Mouse (Mus musculus): ENCODE measurements around the gene Dner. TPM values are rescaled to one million over a fixed set of nuclear protein-coding genes. Genes with fewer than 3 reads are reported as not detected.

Gene Dner
- polyA plus RNA-seq, 1 experiment from 2014 or later, result 3.4 TPM

- Histone ChIP-seq H3K27me3 (no peaks in the 10 kb centered on the region), H3K9ac (no peak overlapping the region), H3K4me3 (no peak overlapping the region), H3K9me3 (no peaks in the 10 kb centered on the region), H3K36me3 (no peaks in the 10 kb centered on the region), H3K4me1 (no peaks in the 10 kb centered on the region), H3K4me2 (no peak overlapping the region), H3K27ac (no peak overlapping the region)
- WGBS, result 66% methylated on average over 3 of the region's 3 CpGs
- no peak for ATAC-seq (ENCODE audit: insufficient number of reproducible peaks, low FRiP score, low TSS enrichment, low read depth)
Measured at GRCm38 (mm10) chr1:84513201-84513600, 182.8 kb downstream of the Dner start.

DNA sequence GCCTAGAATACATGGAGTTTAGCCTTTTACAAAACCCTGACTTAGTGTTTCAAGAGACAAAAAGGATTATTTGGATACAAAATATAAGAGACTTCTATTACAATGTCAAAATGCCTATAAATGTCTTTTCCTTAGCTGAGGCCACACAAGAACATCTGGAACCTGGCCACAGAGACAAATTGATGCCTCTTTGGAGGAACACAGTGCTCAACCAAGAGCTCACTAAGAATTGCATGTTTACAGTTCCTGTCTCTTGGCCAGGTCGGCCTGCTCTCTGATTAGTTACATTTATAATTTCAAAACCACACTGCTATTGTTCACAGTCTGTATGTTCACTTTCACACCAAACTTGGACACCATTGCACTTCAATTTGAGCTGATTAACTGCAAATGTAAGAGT is 187.5 kb downstream of the Dner start:
- H3K36me3 ChIP-seq, result no peaks in the 10 kb centered on the region
- H3K4me1 ChIP-seq, result peaks cover 13% of the 10 kb centered on the region
- H3K9ac ChIP-seq, result no peak overlapping the region
- no peak for ATAC-seq (ENCODE audit: insufficient number of reproducible peaks, low FRiP score, low TSS enrichment, low read depth)
- no peak overlapping the region for H3K27ac ChIP-seq
- H3K4me2 ChIP-seq, result no peak overlapping the region
- no peaks in the 10 kb centered on the region for H3K27me3 ChIP-seq
- 61% methylated on average over 1 of the region's 1 CpGs for WGBS
- no peaks in the 10 kb centered on the region for H3K9me3 ChIP-seq
- no peak overlapping the region for H3K4me3 ChIP-seq

- ATAC-seq (ENCODE audit: insufficient number of reproducible peaks, low FRiP score, low TSS enrichment, low read depth), result no peak
- no peaks in the 10 kb centered on the region for H3K36me3 ChIP-seq
- H3K27me3 ChIP-seq, result no peaks in the 10 kb centered on the region
- no peak overlapping the region for H3K27ac ChIP-seq
- no peak overlapping the region for H3K4me2 ChIP-seq
- H3K4me1 ChIP-seq, result peaks cover 13% of the 10 kb centered on the region
- H3K9ac ChIP-seq, result no peak overlapping the region
- no peaks in the 10 kb centered on the region for H3K9me3 ChIP-seq
- H3K4me3 ChIP-seq, result no peak overlapping the region
Measured at GRCm38 (mm10) chr1:84507568-84507967, 188.5 kb downstream of the Dner start.

DNA sequence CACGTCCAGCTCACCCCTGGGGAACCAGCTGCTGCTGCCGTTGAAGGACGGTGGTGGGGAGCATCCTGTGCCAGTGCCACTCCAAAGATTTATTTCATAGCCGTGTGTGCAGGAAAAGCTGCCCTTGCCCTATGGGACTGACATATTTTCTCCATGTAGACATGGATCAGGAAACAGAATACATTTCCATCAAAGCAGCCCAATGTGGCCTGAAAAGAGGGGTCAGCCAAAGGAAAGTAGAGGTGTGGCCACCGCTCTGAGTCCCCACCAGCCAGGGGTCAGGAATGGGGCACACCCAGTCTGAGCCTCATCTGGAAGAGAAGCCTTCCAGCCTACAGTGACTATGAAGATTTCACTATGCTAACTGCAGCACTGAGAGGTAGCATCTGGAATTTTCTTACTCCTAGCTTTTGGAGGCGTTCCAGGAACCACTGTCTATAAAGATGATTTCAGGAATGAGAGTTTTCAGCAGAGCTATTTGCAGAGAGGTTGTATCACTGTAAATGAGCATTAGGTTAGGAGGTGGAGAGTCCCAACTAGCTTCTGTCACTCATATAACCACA is 189.0 kb downstream of the Dner start:
- H3K27ac ChIP-seq, result no peak overlapping the region
- ATAC-seq (ENCODE audit: insufficient number of reproducible peaks, low FRiP score, low TSS enrichment, low read depth), result no peak
- H3K4me3 ChIP-seq, result no peak overlapping the region
- 25% methylated on average over 6 of the region's 6 CpGs for WGBS
- H3K4me1 ChIP-seq, result peaks cover 13% of the 10 kb centered on the region
- no peaks in the 10 kb centered on the region for H3K27me3 ChIP-seq
- no peak overlapping the region for H3K4me2 ChIP-seq
- H3K36me3 ChIP-seq, result no peaks in the 10 kb centered on the region
- H3K9ac ChIP-seq, result no peak overlapping the region
- H3K9me3 ChIP-seq, result no peaks in the 10 kb centered on the region

DNA sequence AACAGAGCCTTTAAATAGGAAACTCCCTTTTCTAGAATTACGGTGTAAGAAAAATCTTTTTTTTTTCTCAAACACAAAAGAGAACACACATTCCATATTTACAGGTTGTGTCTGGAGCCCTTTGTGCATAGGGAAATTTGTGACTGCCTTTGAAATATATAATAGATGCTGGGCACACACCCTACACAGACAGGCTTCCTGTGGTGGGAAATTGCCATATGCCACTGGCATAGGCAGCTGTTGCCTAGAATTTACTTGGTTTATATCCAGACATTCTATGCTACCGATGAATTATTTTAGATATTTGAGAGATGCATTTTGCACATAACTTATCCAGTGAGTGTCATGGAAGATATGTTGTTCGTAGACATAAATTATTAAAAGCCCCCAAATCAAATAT is 195.3 kb downstream of the Dner start:
- no peak for ATAC-seq (ENCODE audit: insufficient number of reproducible peaks, low FRiP score, low TSS enrichment, low read depth)
- H3K4me3 ChIP-seq, result no peak overlapping the region
- no peaks in the 10 kb centered on the region for H3K9me3 ChIP-seq
- no peaks in the 10 kb centered on the region for H3K4me1 ChIP-seq
- no peaks in the 10 kb centered on the region for H3K36me3 ChIP-seq
- no peak overlapping the region for H3K27ac ChIP-seq
- no peak overlapping the region for H3K9ac ChIP-seq
- H3K4me2 ChIP-seq, result no peak overlapping the region
- 84% methylated on average over 3 of the region's 3 CpGs for WGBS
- no peaks in the 10 kb centered on the region for H3K27me3 ChIP-seq

- H3K27ac ChIP-seq, result no peak overlapping the region
- 72% methylated on average over 6 of the region's 6 CpGs for WGBS
- H3K9me3 ChIP-seq, result no peaks in the 10 kb centered on the region
- H3K4me2 ChIP-seq, result no peak overlapping the region
- H3K27me3 ChIP-seq, result no peaks in the 10 kb centered on the region
- no peak for ATAC-seq (ENCODE audit: insufficient number of reproducible peaks, low FRiP score, low TSS enrichment, low read depth)
- no peaks in the 10 kb centered on the region for H3K36me3 ChIP-seq
- H3K9ac ChIP-seq, result no peak overlapping the region
- H3K4me1 ChIP-seq, result no peaks in the 10 kb centered on the region
- no peak overlapping the region for H3K4me3 ChIP-seq
Measured at GRCm38 (mm10) chr1:84491732-84492131, 204.3 kb downstream of the Dner start.

DNA sequence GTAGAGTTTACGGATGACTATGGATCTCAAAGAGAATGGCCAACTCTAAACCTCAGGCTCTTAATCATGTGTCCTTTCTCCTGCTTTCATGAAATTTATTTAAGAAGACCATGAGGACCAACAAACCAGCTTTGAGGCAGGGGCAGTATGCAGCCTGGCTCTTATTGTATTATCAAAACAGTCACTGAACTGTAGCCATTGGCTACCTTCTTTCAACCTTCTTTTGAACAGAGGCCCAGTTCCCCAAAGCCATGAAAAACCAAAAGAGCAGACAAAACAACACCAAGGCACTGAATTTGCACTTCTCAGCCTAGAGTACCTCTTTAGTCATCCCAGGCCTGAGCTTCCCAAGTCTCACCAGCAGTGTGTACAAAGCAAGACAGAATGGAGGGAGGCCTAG is 207.5 kb downstream of the Dner start:
- Histone ChIP-seq H3K27ac (no peak overlapping the region), H3K4me2 (no peak overlapping the region), H3K27me3 (no peaks in the 10 kb centered on the region), H3K9ac (no peak overlapping the region), H3K4me1 (no peaks in the 10 kb centered on the region), H3K4me3 (no peak overlapping the region), H3K9me3 (no peaks in the 10 kb centered on the region), H3K36me3 (no peaks in the 10 kb centered on the region)
- WGBS, result 92% methylated on average over 1 of the region's 1 CpGs
- ATAC-seq (ENCODE audit: insufficient number of reproducible peaks, low FRiP score, low TSS enrichment, low read depth), result no peak

- Histone ChIP-seq H3K9me3 (no peaks in the 10 kb centered on the region), H3K4me1 (no peaks in the 10 kb centered on the region), H3K4me2 (no peak overlapping the region), H3K9ac (no peak overlapping the region), H3K4me3 (no peak overlapping the region), H3K27ac (no peak overlapping the region), H3K36me3 (no peaks in the 10 kb centered on the region), H3K27me3 (no peaks in the 10 kb centered on the region)
- no peak for ATAC-seq (ENCODE audit: insufficient number of reproducible peaks, low FRiP score, low TSS enrichment, low read depth)
Measured at GRCm38 (mm10) chr1:84485066-84485465, 211.0 kb downstream of the Dner start.

- Histone ChIP-seq H3K27ac (no peak overlapping the region), H3K9ac (no peak overlapping the region), H3K4me3 (no peak overlapping the region), H3K36me3 (no peaks in the 10 kb centered on the region), H3K9me3 (no peaks in the 10 kb centered on the region), H3K4me2 (no peak overlapping the region), H3K27me3 (no peaks in the 10 kb centered on the region), H3K4me1 (no peaks in the 10 kb centered on the region)
- ATAC-seq (ENCODE audit: insufficient number of reproducible peaks, low FRiP score, low TSS enrichment, low read depth), result no peak
- WGBS, result 87% methylated on average over 3 of the region's 3 CpGs
Measured at GRCm38 (mm10) chr1:84484577-84484976, 211.4 kb downstream of the Dner start.

DNA sequence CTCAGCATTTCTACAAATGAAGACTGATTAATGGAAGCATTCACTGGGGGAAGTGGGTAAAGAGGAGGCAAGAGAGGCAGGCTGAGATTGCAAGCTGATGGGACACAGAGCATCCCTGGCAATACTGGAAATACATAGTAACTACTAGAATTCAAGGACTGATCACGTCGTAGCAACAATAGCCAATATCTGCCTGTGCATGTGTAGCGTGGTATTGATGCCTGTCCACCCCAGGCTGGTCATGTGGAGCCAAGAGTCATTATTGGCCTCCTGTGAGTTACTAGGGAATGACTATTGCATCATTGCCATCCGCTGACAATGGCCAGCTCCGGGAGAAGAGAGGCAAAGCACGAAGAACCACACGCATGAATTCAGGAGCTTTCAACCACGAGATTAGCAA is 216.0 kb downstream of the Dner start:
- H3K27me3 ChIP-seq, result no peaks in the 10 kb centered on the region
- H3K4me1 ChIP-seq, result no peaks in the 10 kb centered on the region
- ATAC-seq (ENCODE audit: insufficient number of reproducible peaks, low FRiP score, low TSS enrichment, low read depth), result no peak
- H3K4me2 ChIP-seq, result no peak overlapping the region
- no peak overlapping the region for H3K27ac ChIP-seq
- WGBS, result 91% methylated on average over 8 of the region's 8 CpGs
- no peak overlapping the region for H3K9ac ChIP-seq
- no peaks in the 10 kb centered on the region for H3K9me3 ChIP-seq
- H3K4me3 ChIP-seq, result no peak overlapping the region
- H3K36me3 ChIP-seq, result no peaks in the 10 kb centered on the region

DNA sequence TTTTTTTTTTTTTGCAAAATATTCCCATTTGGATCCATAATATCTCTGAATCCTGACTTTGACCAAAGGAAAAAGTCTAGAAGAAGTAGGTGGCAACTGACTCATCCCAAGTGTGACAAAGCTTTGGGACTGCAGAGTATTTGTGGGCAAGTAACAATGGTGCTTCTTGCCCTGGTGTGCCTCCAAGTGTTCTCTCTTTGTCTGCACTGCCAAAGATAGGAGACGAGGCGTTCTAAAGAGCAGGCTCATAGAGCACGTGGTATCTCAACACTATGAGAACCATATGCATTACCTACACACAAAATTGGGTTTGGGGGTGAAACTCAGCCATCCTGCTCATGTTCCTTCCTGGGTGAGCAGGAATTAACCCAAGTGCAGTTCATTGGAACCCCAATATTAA is 221.7 kb downstream of the Dner start:
- Histone ChIP-seq H3K4me1 (no peaks in the 10 kb centered on the region), H3K4me2 (no peak overlapping the region), H3K27ac (no peak overlapping the region), H3K9me3 (no peaks in the 10 kb centered on the region), H3K9ac (no peak overlapping the region), H3K36me3 (no peaks in the 10 kb centered on the region), H3K4me3 (no peak overlapping the region), H3K27me3 (no peaks in the 10 kb centered on the region)
- ATAC-seq (ENCODE audit: insufficient number of reproducible peaks, low FRiP score, low TSS enrichment, low read depth), result no peak
- WGBS, result 79% methylated on average over 3 of the region's 3 CpGs

DNA sequence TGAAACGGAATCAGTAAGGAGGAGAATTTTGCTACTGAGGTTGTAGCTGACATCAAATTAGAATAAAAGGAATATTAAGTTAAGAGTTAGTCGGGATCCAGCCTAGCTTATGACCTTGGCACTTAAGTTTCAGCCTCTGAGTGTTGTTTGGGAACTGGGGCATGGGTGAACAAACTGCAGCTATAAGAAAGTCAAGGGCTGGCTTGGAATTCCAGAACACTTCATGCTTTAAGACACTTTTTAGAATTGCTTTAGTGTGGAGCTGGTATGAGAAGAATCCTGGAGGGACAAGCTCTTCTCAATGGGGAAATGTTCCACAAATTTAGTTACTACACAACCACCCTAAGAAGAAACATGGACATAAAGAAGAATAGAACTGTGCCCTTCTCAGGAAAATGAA is 223.8 kb downstream of the Dner start:
- Histone ChIP-seq H3K4me1 (no peaks in the 10 kb centered on the region), H3K4me2 (no peak overlapping the region), H3K9ac (no peak overlapping the region), H3K27me3 (no peaks in the 10 kb centered on the region), H3K36me3 (no peaks in the 10 kb centered on the region), H3K27ac (no peak overlapping the region), H3K4me3 (no peak overlapping the region), H3K9me3 (no peaks in the 10 kb centered on the region)
- no peak for ATAC-seq (ENCODE audit: insufficient number of reproducible peaks, low FRiP score, low TSS enrichment, low read depth)
- 81% methylated on average over 2 of the region's 2 CpGs for WGBS

GRCm38 (mm10) chr1:84470342-84470741 is 225.7 kb downstream of the Dner start:
- no peak for ATAC-seq (ENCODE audit: insufficient number of reproducible peaks, low FRiP score, low TSS enrichment, low read depth)
- 66% methylated on average over 4 of the region's 4 CpGs for WGBS

More at GRCm38 (mm10) chr1:84470342-84470741, 225.7 kb downstream of the Dner start:
- H3K36me3 ChIP-seq, result no peaks in the 10 kb centered on the region
- H3K9ac ChIP-seq, result no peak overlapping the region
- H3K4me2 ChIP-seq, result no peak overlapping the region
- no peaks in the 10 kb centered on the region; the same call in 1 of the 2 replicates for H3K9me3 ChIP-seq
- no peak overlapping the region for H3K4me3 ChIP-seq
- no peaks in the 10 kb centered on the region for H3K4me1 ChIP-seq
- H3K27me3 ChIP-seq, result no peaks in the 10 kb centered on the region
- no peak overlapping the region for H3K27ac ChIP-seq
